Mouse (Mus musculus): ENCODE measurements around the gene Pak1. TPM values are rescaled to one million over a fixed set of nuclear protein-coding genes. Genes with fewer than 3 reads are reported as not detected.

The Pak1 gene
- polyA plus RNA-seq, 1 experiment from 2014 or later = 17.9 TPM

- H3K27ac ChIP-seq (ENCODE audit: low read length) = no peak overlapping the region
- no peaks in the 10 kb centered on the region for H3K36me3 ChIP-seq (ENCODE audit: insufficient read depth, low read length)
- no peak for ATAC-seq (ENCODE audit: low FRiP score, low TSS enrichment)
- no peak overlapping the region for H3K9ac ChIP-seq (replicated peaks; ENCODE audit: low read length)
- no peaks in the 10 kb centered on the region for H3K9me3 ChIP-seq (ENCODE audit: low read length)
- 64% methylated on average over 18 of the region's 18 CpGs for WGBS
- no peak overlapping the region for H3K4me3 ChIP-seq (ENCODE audit: low read length)
- no peaks in the 10 kb centered on the region for H3K27me3 ChIP-seq (ENCODE audit: insufficient read depth, low read length)
- H3K4me2 ChIP-seq (replicated peaks; ENCODE audit: low read depth, low read length) = no peak overlapping the region
- no peaks in the 10 kb centered on the region for H3K4me1 ChIP-seq (ENCODE audit: insufficient read depth, low read length)
Observed at GRCm38 (mm10) chr7:97756967-97757881, 31.1 kb upstream of the Pak1 start.

- H3K27ac ChIP-seq (ENCODE audit: low read length) = no peak overlapping the region
- H3K4me3 ChIP-seq (ENCODE audit: low read length) = no peak overlapping the region
- no peaks in the 10 kb centered on the region for H3K36me3 ChIP-seq (ENCODE audit: insufficient read depth, low read length)
- no peak overlapping the region for H3K4me2 ChIP-seq (replicated peaks; ENCODE audit: low read depth, low read length)
- H3K9ac ChIP-seq (replicated peaks; ENCODE audit: low read length) = no peak overlapping the region
- no peaks in the 10 kb centered on the region for H3K9me3 ChIP-seq (ENCODE audit: low read length)
- no peak for ATAC-seq (ENCODE audit: low FRiP score, low TSS enrichment)
- WGBS = 62% methylated on average over 11 of the region's 11 CpGs
- H3K27me3 ChIP-seq (ENCODE audit: insufficient read depth, low read length) = no peaks in the 10 kb centered on the region
- H3K4me1 ChIP-seq (ENCODE audit: insufficient read depth, low read length) = no peaks in the 10 kb centered on the region
Observed at GRCm38 (mm10) chr7:97764591-97764990, 23.8 kb upstream of the Pak1 start.

DNA sequence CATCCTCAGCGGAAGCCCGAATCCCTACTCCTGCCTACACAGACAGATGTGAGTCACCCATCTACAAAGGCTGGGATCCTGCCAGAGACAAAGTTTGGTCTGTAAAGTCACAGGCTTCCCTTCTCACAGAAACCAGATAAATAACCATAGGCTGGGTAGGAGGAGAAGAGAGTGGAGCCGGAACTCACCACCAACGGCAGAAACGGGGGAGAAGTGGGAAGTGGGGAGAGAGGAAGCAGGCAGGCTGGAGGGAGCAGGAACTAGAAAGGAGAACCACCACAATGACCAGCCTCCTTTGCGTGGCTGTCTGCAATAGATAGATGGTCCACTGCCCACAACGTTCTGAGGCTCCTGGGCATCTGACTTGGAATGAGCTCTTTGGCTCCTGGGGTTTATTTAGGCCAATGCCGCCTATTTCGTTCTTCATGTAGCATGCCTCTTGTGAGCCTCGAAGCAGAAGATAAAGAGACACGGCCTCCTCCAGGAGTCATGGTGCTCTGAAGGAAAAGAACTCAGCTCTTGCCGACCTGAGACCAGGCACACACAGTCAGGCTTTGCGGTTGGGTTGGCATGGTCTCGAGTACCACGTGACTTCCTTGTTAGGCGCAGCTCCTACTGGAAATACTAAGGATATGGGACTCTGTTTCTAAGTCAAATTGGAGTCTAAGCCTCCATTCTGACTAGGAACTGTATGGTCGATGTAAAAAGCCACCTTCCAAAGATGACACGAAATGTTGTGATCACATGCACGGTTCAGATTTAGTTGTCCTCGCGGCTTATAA, 23.0 kb upstream of the Pak1 start:
- H3K27ac ChIP-seq (ENCODE audit: low read length) = no peak overlapping the region
- H3K4me2 ChIP-seq (replicated peaks; ENCODE audit: low read depth, low read length) = no peak overlapping the region
- H3K4me3 ChIP-seq (ENCODE audit: low read length) = no peak overlapping the region
- no peaks in the 10 kb centered on the region for H3K4me1 ChIP-seq (ENCODE audit: insufficient read depth, low read length)
- H3K9me3 ChIP-seq (ENCODE audit: low read length) = no peaks in the 10 kb centered on the region
- ATAC-seq (ENCODE audit: low FRiP score, low TSS enrichment) = no peak
- WGBS = 86% methylated on average over 21 of the region's 21 CpGs
- H3K9ac ChIP-seq (replicated peaks; ENCODE audit: low read length) = no peak overlapping the region
- no peaks in the 10 kb centered on the region for H3K36me3 ChIP-seq (ENCODE audit: insufficient read depth, low read length)
- no peaks in the 10 kb centered on the region for H3K27me3 ChIP-seq (ENCODE audit: insufficient read depth, low read length)

GRCm38 (mm10) chr7:97765963-97766347, 22.4 kb upstream of the Pak1 start:
- no peaks in the 10 kb centered on the region for H3K27me3 ChIP-seq (ENCODE audit: insufficient read depth, low read length)
- no peaks in the 10 kb centered on the region for H3K36me3 ChIP-seq (ENCODE audit: insufficient read depth, low read length)
- H3K9ac ChIP-seq (replicated peaks; ENCODE audit: low read length) = no peak overlapping the region
- no peak overlapping the region for H3K4me3 ChIP-seq (ENCODE audit: low read length)
- no peaks in the 10 kb centered on the region for H3K9me3 ChIP-seq (ENCODE audit: low read length)
- WGBS = 80% methylated on average over 5 of the region's 5 CpGs
- H3K27ac ChIP-seq (ENCODE audit: low read length) = no peak overlapping the region
- no peak overlapping the region for H3K4me2 ChIP-seq (replicated peaks; ENCODE audit: low read depth, low read length)
- ATAC-seq (ENCODE audit: low FRiP score, low TSS enrichment) = no peak
- no peaks in the 10 kb centered on the region for H3K4me1 ChIP-seq (ENCODE audit: insufficient read depth, low read length)

DNA sequence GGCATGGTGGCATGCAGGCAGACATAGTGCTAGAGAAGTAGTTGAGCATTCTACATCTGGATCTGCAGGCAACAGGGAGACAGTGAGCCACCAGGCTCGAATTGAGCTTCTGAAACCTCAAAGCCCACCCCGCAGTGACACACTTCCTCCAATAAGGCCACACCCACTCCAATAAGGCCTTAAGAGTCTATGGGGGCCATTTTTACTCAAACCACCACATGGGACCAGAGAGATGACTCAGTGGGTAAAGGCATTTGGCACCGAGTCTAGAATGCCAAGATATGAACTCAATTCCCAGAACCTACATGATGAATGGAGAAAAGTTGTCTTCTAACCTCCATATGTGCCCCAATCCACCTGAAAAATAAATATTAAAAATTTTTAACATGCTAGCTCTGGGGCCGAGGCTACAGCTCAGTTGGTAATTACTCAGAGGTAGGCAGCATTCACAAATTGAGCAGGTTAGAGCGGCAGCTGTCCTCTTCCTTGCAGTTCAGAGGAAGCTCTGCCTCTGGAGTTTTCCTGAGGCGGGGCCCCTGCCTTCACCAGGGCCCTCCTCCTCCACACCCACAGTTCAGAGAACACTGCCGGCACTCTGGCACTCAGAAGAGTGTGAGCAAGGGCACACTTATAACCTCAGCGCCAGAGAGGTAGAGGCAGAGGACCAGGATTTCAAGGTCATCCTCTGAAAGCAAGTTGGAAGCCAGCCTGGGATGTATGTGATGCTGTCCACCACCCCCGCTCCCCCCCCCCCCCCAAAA, 21.8 kb upstream of the Pak1 start:
- Histone ChIP-seq H3K4me3 (ENCODE audit: low read length) (no peak overlapping the region), H3K27me3 (ENCODE audit: insufficient read depth, low read length) (no peaks in the 10 kb centered on the region), H3K4me2 (replicated peaks; ENCODE audit: low read depth, low read length) (no peak overlapping the region), H3K27ac (ENCODE audit: low read length) (no peak overlapping the region), H3K4me1 (ENCODE audit: insufficient read depth, low read length) (no peaks in the 10 kb centered on the region), H3K9me3 (ENCODE audit: low read length) (no peaks in the 10 kb centered on the region), H3K9ac (replicated peaks; ENCODE audit: low read length) (no peak overlapping the region), H3K36me3 (ENCODE audit: insufficient read depth, low read length) (no peaks in the 10 kb centered on the region)
- 71% methylated on average over 9 of the region's 9 CpGs for WGBS
- no peak for ATAC-seq (ENCODE audit: low FRiP score, low TSS enrichment)

- no peaks in the 10 kb centered on the region for H3K4me1 ChIP-seq (ENCODE audit: insufficient read depth, low read length)
- no peak for ATAC-seq (ENCODE audit: low FRiP score, low TSS enrichment)
- no peak overlapping the region for H3K9ac ChIP-seq (replicated peaks; ENCODE audit: low read length)
- no peaks in the 10 kb centered on the region for H3K27me3 ChIP-seq (ENCODE audit: insufficient read depth, low read length)
- H3K36me3 ChIP-seq (ENCODE audit: insufficient read depth, low read length) = no peaks in the 10 kb centered on the region
- H3K4me2 ChIP-seq (replicated peaks; ENCODE audit: low read depth, low read length) = no peak overlapping the region
- H3K9me3 ChIP-seq (ENCODE audit: low read length) = no peaks in the 10 kb centered on the region
- 79% methylated on average over 8 of the region's 8 CpGs for WGBS
- no peak overlapping the region for H3K4me3 ChIP-seq (ENCODE audit: low read length)
- H3K27ac ChIP-seq (ENCODE audit: low read length) = no peak overlapping the region
Observed at GRCm38 (mm10) chr7:97767841-97768240, 20.5 kb upstream of the Pak1 start.

DNA sequence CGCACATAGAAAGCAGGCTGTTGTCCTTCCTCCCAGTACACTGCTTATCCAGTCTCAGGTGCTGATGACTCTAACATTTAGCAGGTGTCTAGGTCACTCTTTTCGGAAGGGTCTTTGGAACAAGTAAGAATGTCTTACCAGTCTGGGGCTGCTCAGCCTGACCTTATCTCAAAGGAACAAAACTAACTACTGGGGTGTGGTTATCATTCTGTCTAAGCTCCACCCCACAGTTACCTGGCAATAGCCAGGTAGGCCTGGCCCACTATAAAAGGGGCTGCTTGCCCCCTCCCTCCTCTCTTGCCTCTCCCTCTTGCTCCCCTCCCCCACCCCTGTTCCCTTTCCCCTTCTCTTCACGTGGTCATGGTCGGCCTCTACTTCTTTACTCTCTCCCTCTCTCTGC, 19.3 kb upstream of the Pak1 start:
- no peaks in the 10 kb centered on the region for H3K4me1 ChIP-seq (ENCODE audit: insufficient read depth, low read length)
- H3K27me3 ChIP-seq (ENCODE audit: insufficient read depth, low read length) = no peaks in the 10 kb centered on the region
- no peak overlapping the region for H3K27ac ChIP-seq (ENCODE audit: low read length)
- ATAC-seq (ENCODE audit: low FRiP score, low TSS enrichment) = no peak
- no peak overlapping the region for H3K4me2 ChIP-seq (replicated peaks; ENCODE audit: low read depth, low read length)
- H3K4me3 ChIP-seq (ENCODE audit: low read length) = no peak overlapping the region
- no peak overlapping the region for H3K9ac ChIP-seq (replicated peaks; ENCODE audit: low read length)
- H3K36me3 ChIP-seq (ENCODE audit: insufficient read depth, low read length) = no peaks in the 10 kb centered on the region
- no peaks in the 10 kb centered on the region for H3K9me3 ChIP-seq (ENCODE audit: low read length)
- WGBS = 77% methylated on average over 4 of the region's 4 CpGs

DNA sequence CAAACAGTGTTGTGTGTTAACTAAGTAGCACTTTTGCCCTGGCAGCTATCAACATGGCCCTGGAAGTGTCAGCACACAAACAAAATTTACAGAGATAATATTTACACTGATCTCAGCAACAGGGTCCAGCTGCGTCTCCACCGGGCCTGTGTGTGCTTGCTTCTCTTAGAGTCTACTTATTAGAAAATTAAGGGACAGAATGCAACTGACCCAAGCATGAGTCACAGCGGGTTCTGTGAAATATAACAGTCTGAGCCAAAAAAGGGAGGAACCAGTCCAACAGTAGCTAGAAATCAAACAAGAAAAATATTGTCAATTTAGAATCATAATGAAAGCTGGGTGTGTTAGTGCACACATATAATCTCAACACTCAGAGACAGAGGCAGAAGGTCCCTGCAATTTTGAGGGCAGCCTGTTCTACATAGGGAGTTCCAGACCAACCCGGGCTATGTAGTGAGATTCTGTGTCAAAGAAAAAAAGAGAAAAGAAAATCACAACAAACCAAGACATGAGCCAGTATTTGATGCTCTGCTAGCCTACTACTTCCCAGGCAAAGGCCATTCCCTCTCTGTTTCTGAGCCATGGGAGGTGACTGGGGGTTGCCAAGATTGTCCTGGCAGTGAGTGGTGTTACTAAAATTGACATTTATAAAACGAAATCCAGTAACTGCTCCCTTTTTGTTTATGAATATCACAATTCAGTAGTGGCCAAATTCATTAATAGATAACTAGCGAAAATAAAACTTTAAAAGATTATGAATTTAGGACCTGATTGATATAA, 17.3 kb upstream of the Pak1 start:
- Histone ChIP-seq H3K36me3 (ENCODE audit: insufficient read depth, low read length) (no peaks in the 10 kb centered on the region), H3K27ac (ENCODE audit: low read length) (no peak overlapping the region), H3K4me1 (ENCODE audit: insufficient read depth, low read length) (no peaks in the 10 kb centered on the region), H3K27me3 (ENCODE audit: insufficient read depth, low read length) (no peaks in the 10 kb centered on the region), H3K9me3 (ENCODE audit: low read length) (no peaks in the 10 kb centered on the region), H3K4me2 (replicated peaks; ENCODE audit: low read depth, low read length) (no peak overlapping the region), H3K9ac (replicated peaks; ENCODE audit: low read length) (no peak overlapping the region), H3K4me3 (ENCODE audit: low read length) (no peak overlapping the region)
- 67% methylated on average over 6 of the region's 6 CpGs for WGBS
- ATAC-seq (ENCODE audit: low FRiP score, low TSS enrichment) = no peak; the same call in 1 of the 2 replicates

GRCm38 (mm10) chr7:97775380-97775779, 13.0 kb upstream of the Pak1 start:
- Histone ChIP-seq H3K9ac (replicated peaks; ENCODE audit: low read length) (no peak overlapping the region), H3K27ac (ENCODE audit: low read length) (no peak overlapping the region), H3K4me2 (replicated peaks; ENCODE audit: low read depth, low read length) (no peak overlapping the region), H3K4me1 (ENCODE audit: insufficient read depth, low read length) (no peaks in the 10 kb centered on the region), H3K27me3 (ENCODE audit: insufficient read depth, low read length) (no peaks in the 10 kb centered on the region), H3K4me3 (ENCODE audit: low read length) (no peak overlapping the region), H3K9me3 (ENCODE audit: low read length) (no peaks in the 10 kb centered on the region), H3K36me3 (ENCODE audit: insufficient read depth, low read length) (no peaks in the 10 kb centered on the region)
- no peak for ATAC-seq (ENCODE audit: low FRiP score, low TSS enrichment)
- 52% methylated on average over 3 of the region's 3 CpGs for WGBS

All from kidney, embryonic 16.5 days (tissue).